Mouse (Mus musculus): ENCODE measurements around the gene Fam240b. TPM values are rescaled to one million over a fixed set of nuclear protein-coding genes. Genes with fewer than 3 reads are reported as not detected.

Gene Fam240b
- polyA plus RNA-seq, 1 experiment, result not detected

DNA sequence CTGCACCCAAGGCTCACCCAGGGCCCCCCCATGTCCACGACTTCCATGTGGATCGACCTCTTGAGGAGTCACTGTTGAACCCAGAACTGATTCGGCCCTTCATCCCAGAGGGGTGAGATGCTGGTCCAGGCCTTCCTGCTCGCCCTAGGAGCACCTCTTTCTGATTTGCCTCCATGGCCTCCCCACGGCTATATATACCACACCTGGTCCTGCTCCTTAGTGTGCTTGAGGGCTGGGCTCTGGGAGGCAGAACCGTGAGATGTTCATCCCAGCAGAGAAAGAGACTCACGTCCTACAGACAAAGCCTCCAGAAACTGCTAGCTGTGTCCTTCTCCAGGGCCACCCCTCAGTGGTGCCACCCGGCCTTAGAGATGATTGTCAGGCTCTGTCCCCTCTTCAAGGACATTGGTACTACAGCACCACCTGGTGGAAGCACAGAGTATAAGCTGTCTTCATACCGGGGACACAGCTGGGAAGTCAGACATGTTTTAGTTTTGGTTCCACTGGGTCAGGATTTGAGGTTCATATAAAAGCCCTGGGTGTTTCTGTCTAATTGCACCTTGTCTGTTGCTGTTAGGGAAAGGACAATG, 58.6 kb downstream of the Fam240b start:
- peak; percentile 42; the same call in 1 of the 2 replicates for TF ChIP-seq CTCF (IDR thresholded peaks at IDR 0.05; ENCODE audit: control insufficient read depth, insufficient read depth, insufficient replicate concordance, low read depth, low read length)
- TF ChIP-seq POLR2A (IDR thresholded peaks at IDR 0.05; ENCODE audit: control insufficient read depth, low read depth, low read length), result no peak
- Histone ChIP-seq H3K27ac (ENCODE audit: control insufficient read depth, insufficient read depth, low read depth, low read length) (no peak overlapping the region), H3K4me3 (ENCODE audit: control insufficient read depth, low read depth, low read length) (no peak overlapping the region)

DNA sequence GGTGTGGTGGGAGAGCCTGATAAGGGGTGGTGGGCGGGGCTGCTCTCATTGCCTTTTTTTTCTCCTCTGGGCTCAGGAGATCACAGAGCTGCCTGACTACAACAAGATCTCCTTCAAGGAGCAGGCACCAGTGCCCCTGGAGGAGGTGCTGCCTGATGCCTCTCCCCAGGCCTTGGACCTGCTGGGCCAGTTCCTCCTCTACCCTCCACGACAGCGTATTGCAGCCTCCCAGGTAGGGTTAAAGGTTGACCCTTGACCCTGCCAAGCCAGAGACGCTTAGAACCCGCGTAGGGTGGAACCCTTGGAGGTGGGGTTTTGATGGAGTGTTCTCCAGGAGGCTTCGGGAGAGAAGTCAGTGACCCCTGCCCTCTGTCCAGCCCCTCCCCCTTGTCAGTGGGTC, 59.8 kb downstream of the Fam240b start:
- H3K36me3 ChIP-seq (ENCODE audit: control insufficient read depth, insufficient read depth, low read length), result peaks cover 2% of the 10 kb centered on the region; the same call in 1 of the 2 replicates
- H3K27me3 ChIP-seq (ENCODE audit: control insufficient read depth, insufficient read depth, low read length), result no peaks in the 10 kb centered on the region
- no peak overlapping the region for H3K27ac ChIP-seq (ENCODE audit: control insufficient read depth, insufficient read depth, low read depth, low read length)
- H3K4me1 ChIP-seq (ENCODE audit: control insufficient read depth, insufficient read depth, low read length), result no peaks in the 10 kb centered on the region; the same call in 1 of the 2 replicates
- H3K4me3 ChIP-seq (ENCODE audit: control insufficient read depth, low read depth, low read length), result no peak overlapping the region
- TF ChIP-seq CTCF (IDR thresholded peaks at IDR 0.05; ENCODE audit: control insufficient read depth, insufficient read depth, insufficient replicate concordance, low read depth, low read length) (no peak), POLR2A (IDR thresholded peaks at IDR 0.05; ENCODE audit: control insufficient read depth, low read depth, low read length) (no peak)

More for the DNA sequence above, 58.6 kb downstream of the Fam240b start:
- H3K36me3 ChIP-seq (ENCODE audit: control insufficient read depth, insufficient read depth, low read length), result peaks cover 2% of the 10 kb centered on the region; the same call in 1 of the 2 replicates
- H3K4me1 ChIP-seq (ENCODE audit: control insufficient read depth, insufficient read depth, low read length), result no peaks in the 10 kb centered on the region; the same call in 1 of the 2 replicates
- no peaks in the 10 kb centered on the region for H3K27me3 ChIP-seq (ENCODE audit: control insufficient read depth, insufficient read depth, low read length)

DNA sequence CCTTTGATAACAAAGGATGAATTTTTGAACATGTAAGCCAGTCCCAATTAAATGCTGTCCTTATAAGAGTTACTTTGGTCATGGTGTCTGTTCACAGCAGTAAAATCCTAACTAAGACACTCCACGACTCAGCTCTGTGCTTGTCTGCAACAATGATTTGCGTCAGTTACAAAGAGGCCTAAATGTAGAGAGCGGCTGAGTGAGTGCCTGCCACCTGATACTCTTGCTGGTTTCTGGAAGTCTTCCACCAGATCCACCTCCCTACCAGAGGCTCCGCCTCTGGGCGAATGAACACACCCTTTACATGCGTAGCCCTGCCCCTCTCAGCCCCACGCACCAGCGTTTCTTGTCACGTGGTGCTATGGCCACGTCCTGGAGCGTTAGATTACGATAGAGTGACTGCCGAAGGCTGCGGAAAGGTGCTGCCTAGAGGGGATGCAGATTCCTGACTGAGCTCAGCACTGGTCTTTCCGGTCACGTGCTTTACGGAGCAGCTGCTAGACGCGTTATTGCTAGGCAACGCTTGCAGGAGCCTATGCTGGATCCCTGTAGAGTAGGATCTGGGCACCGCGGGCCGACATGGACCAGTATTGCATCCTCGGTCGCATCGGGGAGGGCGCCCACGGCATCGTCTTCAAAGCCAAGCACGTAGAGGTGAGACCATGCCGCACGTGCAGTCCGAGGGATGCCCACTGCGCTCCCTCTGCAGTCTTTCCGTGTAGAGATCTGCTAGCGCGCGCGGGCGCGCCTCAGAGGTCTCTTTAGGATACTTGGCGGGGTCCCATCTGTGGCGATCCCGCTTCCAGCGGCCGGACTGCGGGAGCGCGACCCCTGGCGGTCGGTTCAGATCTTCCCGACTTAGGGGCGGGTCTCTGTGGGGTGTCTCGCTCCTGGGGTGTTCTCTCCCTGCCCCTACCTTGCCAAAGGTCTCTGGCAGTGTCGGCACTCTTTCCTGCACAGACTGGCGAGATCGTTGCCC, 65.3 kb downstream of the Fam240b start, which contains the start of gene Cdk20:
Gene Cdk20 (plus strand): TSS at position 298 of the 979 bp plus-strand sequence.
- Histone ChIP-seq H3K27ac (ENCODE audit: control insufficient read depth, insufficient read depth, low read depth, low read length) (peak within 1 kb of the TSS; percentile 85), H3K4me3 (ENCODE audit: control insufficient read depth, low read depth, low read length) (peak within 1 kb of the TSS; percentile 96), H3K27me3 (ENCODE audit: control insufficient read depth, insufficient read depth, low read length) (no peaks in the 10 kb centered on the region), H3K4me1 (ENCODE audit: control insufficient read depth, insufficient read depth, low read length) (no peaks in the 10 kb centered on the region; the same call in 1 of the 2 replicates), H3K36me3 (ENCODE audit: control insufficient read depth, insufficient read depth, low read length) (no peaks in the 10 kb centered on the region; the same call in 1 of the 2 replicates)
- peak; percentile 39 for TF ChIP-seq CTCF (IDR thresholded peaks at IDR 0.05; ENCODE audit: control insufficient read depth, insufficient read depth, insufficient replicate concordance, low read depth, low read length)
- peak; percentile 83 for TF ChIP-seq POLR2A (IDR thresholded peaks at IDR 0.05; ENCODE audit: control insufficient read depth, low read depth, low read length)

Other genes starting within 250 kb of the Fam240b start
- 55.6 and 60.4 TPM in 2 replicates for gene Cdc14b, start 222.5 kb downstream of the Fam240b start, polyA plus RNA-seq (2012; rRNA removed)
- 10.3 and 15.6 TPM in 2 replicates for gene Aaed1, start 185.1 kb downstream of the Fam240b start, polyA plus RNA-seq (2012; rRNA removed)
- 120 and 202 TPM in 2 replicates for gene Ctsl, start 126.9 kb downstream of the Fam240b start, polyA plus RNA-seq (2012; rRNA removed)
- 57.9 and 64.7 TPM in 2 replicates for gene Cdk20, start 65.5 kb downstream of the Fam240b start, polyA plus RNA-seq (2012; rRNA removed)

Measured in testis, adult 2 months (tissue).